Comparison of ENCODE assay signal across 9 mouse cellular contexts in genomic region chr5:122950329-122950953, GRCm38 (mm10). TPM values are rescaled to one million over a fixed set of nuclear protein-coding genes. Genes with fewer than 3 reads are reported as not detected.
DNase-seq lines count a peak whose midpoint lies in the region; ATAC-seq lines count a peak whose summit lies in the region.
"Had no signal": no experiment of that assay in that cellular context is flagged by ENCODE, and none has a peak within 500 bp of the region (broad histone marks: within the 10 kb centered on the region; RNA-seq: fewer than 3 reads in every experiment).

No protein-coding gene starts in this region.

- H3K27me3 ChIP-seq in heart, embryonic 14.5 days (ENCODE audit: control insufficient read depth, insufficient read depth, low read length): peaks cover 17% of the 10 kb centered on the region
- H3K27me3 ChIP-seq in liver, embryonic 16.5 days (ENCODE audit: control insufficient read depth, insufficient read depth, low read depth, low read length): peaks cover 43% of the 10 kb centered on the region

- intact Hi-C loops in heart, postnatal 36 days (cut with DNase I): no loop called here

- no peak overlapping the region for H3K27ac ChIP-seq in heart, embryonic 14.5 days (replicated peaks in 1 of 2; ENCODE audit: control insufficient read depth in 1 of 2, insufficient read depth in 1 of 2, low read depth in 2 of 2, low read length in 2 of 2)
- no peak overlapping the region for H3K27ac ChIP-seq in liver, embryonic 16.5 days (ENCODE audit: low read length)

- H3K4me1 ChIP-seq in heart, embryonic 14.5 days (ENCODE audit: control insufficient read depth in 2 of 2, insufficient read depth in 2 of 2, low read length in 2 of 2): peaks cover 10 to 27% of the 10 kb centered on the region in 2 experiments; a peak in 3 of 4 replicates
- peaks cover 19% of the 10 kb centered on the region for H3K4me1 ChIP-seq in liver, embryonic 16.5 days (ENCODE audit: control insufficient read depth, low read depth, low read length)

- 30% methylated on average over 23 of the region's 23 CpGs for WGBS in heart, embryonic 14.5 days
- WGBS in liver, embryonic 16.5 days (ENCODE audit: insufficient replicate concordance): 32% methylated on average over 23 of the region's 23 CpGs

- DNase-seq in heart, postnatal 36 days: no peak
- peak; percentile 81 to 86 for DNase-seq in cerebellum, postnatal 10 days
- peak; percentile 51 to 57 for DNase-seq in frontal cortex, postnatal 36 days (ENCODE audit: low spot score in 2 of 2)
- peak; percentile 38 to 64 for DNase-seq in kidney, postnatal 25 days
- peak; percentile 64 to 68 for DNase-seq in right cerebral cortex, adult 2 months (ENCODE audit: low spot score in 2 of 2)
- no peak for DNase-seq in urinary bladder, postnatal 4 days (ENCODE audit: low spot score in 2 of 2)

- H3K4me3 ChIP-seq in heart, embryonic 14.5 days (ENCODE audit: control insufficient read depth in 1 of 2, insufficient read depth in 1 of 2, low read depth in 1 of 2, low read length in 2 of 2): peak overlapping the region; percentile 26 to 50; a peak in 3 of 4 replicates
- no peak overlapping the region for H3K4me3 ChIP-seq in liver, embryonic 16.5 days (ENCODE audit: low read depth, low read length)

- peak overlapping the region; percentile 79 for H3K9ac ChIP-seq in heart, embryonic 14.5 days (ENCODE audit: low read length)
- H3K9ac ChIP-seq in liver, embryonic 16.5 days (ENCODE audit: low read depth, low read length): no peak overlapping the region

- no peak for ATAC-seq in heart, embryonic 14.5 days (ENCODE audit: insufficient number of reproducible peaks, insufficient read depth, low FRiP score, low read depth)
- peak; percentile 39 for ATAC-seq in liver, embryonic 16.5 days (ENCODE audit: low read depth)

- H3K9me3 ChIP-seq in heart, embryonic 14.5 days (ENCODE audit: control insufficient read depth, low read length): no peaks in the 10 kb centered on the region
- no peaks in the 10 kb centered on the region for H3K9me3 ChIP-seq in liver, embryonic 16.5 days (replicated peaks; ENCODE audit: control insufficient read depth, low read length)
- H3K9me3 ChIP-seq: G1E had no signal

- peaks cover 10% of the 10 kb centered on the region; the same call in 1 of the 2 replicates for H3K36me3 ChIP-seq in heart, embryonic 14.5 days (ENCODE audit: control insufficient read depth, insufficient read depth, low read length)
- H3K36me3 ChIP-seq in liver, embryonic 16.5 days (ENCODE audit: control insufficient read depth, insufficient read depth): no peaks in the 10 kb centered on the region

- peak overlapping the region; percentile 97 for H3K4me2 ChIP-seq in heart, embryonic 14.5 days (ENCODE audit: low read length)
- 0 out of 2 replicates have a peak overlapping the region, but pooled peaks have one; percentile 63 for H3K4me2 ChIP-seq in liver, embryonic 16.5 days (ENCODE audit: low read depth, low read length)

RNA-seq across cellular contexts. Expression of gene Kdm2b, which starts 39.2 kb away (rescaled TPM):
- polyA plus RNA-seq in heart, embryonic 14.5 days (2014; fragmentation: Nextera tagmentation; extraction: Ambion mirVana): 24.2 and 27.3 TPM in 2 replicates
- 10 to 100 TPM; 16.6 to 19.0 TPM for total RNA-seq in heart, postnatal 36 days (2021)
- polyA plus RNA-seq in liver, embryonic 16.5 days (2015; fragmentation: Nextera tagmentation; extraction: Ambion mirVana): 14.4 and 15.3 TPM in 2 replicates

Comparison
In these comparisons a context has a peak if more than half of its experiments do, and no peak if none do; other contexts are left out.
1. DNase-seq: peak in cerebellum, postnatal 10 days (2 of 2), frontal cortex, postnatal 36 days (2 of 2), kidney, postnatal 25 days (2 of 2) and right cerebral cortex, adult 2 months (2 of 2); none in heart, postnatal 36 days (0 of 2) and urinary bladder, postnatal 4 days (0 of 2).